ENCODE assay signal across 9 mouse cellular contexts in the genomic region with DNA sequence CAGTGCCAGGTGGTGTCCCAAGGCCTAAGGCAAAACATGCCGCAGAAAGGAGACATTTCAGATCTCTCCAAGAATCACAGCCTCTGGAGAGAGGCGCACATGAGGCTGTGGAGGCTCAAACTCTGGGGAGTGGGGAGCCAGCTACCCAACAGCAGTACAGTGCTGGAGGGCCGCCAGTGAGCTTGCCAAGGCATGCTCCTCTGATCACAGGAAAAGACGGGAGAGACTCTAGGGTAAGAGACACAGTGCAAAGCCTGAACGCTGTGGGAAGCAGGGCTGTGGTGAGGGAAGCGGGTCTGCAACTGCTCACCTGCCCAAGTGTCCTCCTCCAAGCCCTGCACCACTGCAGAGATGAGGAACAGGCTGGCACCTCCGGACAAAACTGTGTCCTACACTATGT. TPM values are rescaled to one million over a fixed set of nuclear protein-coding genes. Genes with fewer than 3 reads are reported as not detected.
DNase-seq lines count a peak whose midpoint lies in the region; ATAC-seq and TF ChIP-seq lines count a peak whose summit lies in the region.
"Had no signal": no experiment of that assay in that cellular context is flagged by ENCODE, and none has a peak within 500 bp of the region (broad histone marks: within the 10 kb centered on the region; RNA-seq: fewer than 3 reads in every experiment).

No protein-coding gene starts in this region.

- TF ChIP-seq EP300 in liver, embryonic 14.5 days (IDR thresholded peaks at IDR 0.05; ENCODE audit: low read depth): no peak

- H3K27ac ChIP-seq in brown adipose tissue, adult 24 weeks (replicated peaks; ENCODE audit: low read depth, low read length): peak overlapping the region; percentile 59
- H3K27ac ChIP-seq in liver, embryonic 14.5 days: no peak overlapping the region

- no peak for TF ChIP-seq CTCF in liver, embryonic 14.5 days (IDR thresholded peaks at IDR 0.05; ENCODE audit: low read depth)

- H3K27me3 ChIP-seq in liver, embryonic 14.5 days (ENCODE audit: control insufficient read depth, insufficient read depth, low read length): peaks cover 7% of the 10 kb centered on the region

- 38% methylated on average over 7 of the region's 7 CpGs for WGBS in liver, embryonic 14.5 days (ENCODE audit: insufficient replicate concordance)

- no peak overlapping the region for H3K9ac ChIP-seq in liver, embryonic 14.5 days (replicated peaks)

- intact Hi-C loops in left cerebral cortex, postnatal 4 days (cut with DNase I): no loop called here
- intact Hi-C loops in left cerebral cortex, postnatal 36 days (cut with DNase I): loop anchor here (5.0 to 10.0 kb wide), 2 partner anchors 201 to 279 kb away; partner anchors contain the start of gene Xylb
- intact Hi-C loops in heart, postnatal 36 days (cut with DNase I): loop anchor here (2.0 to 10.0 kb wide), 3 partner anchors 119 to 276 kb away; no protein-coding TSS in a partner anchor

- DNase-seq in left cerebral cortex, postnatal 4 days: peak; percentile 63
- no peak for DNase-seq in left cerebral cortex, postnatal 36 days (ENCODE audit: low spot score in 2 of 2)
- DNase-seq in heart, postnatal 36 days: peak; percentile 8 to 11
- no peak for DNase-seq in liver, embryonic 14.5 days (ENCODE audit: low read depth in 3 of 3, low spot score in 3 of 3)
- no peak for DNase-seq in natural killer cell, adult 2 months (ENCODE audit: low spot score in 2 of 2)
- DNase-seq in frontal cortex, postnatal 25 days (ENCODE audit: low spot score in 2 of 2): no peak

- peak overlapping the region; percentile 1; the same call in 1 of the 2 replicates for H3K4me3 ChIP-seq in brown adipose tissue, adult 24 weeks (ENCODE audit: insufficient read depth, low read depth, low read length)
- H3K4me3 ChIP-seq in liver, embryonic 14.5 days (ENCODE audit: insufficient read depth in 1 of 2, low read depth in 2 of 2, low read length in 2 of 2): no peak overlapping the region

- ATAC-seq in liver, embryonic 14.5 days (ENCODE audit: insufficient read depth): no peak
- ATAC-seq in CD4-positive, CD25-positive, alpha-beta regulatory T cell, adult 4 months: no peak

- H3K36me3 ChIP-seq in liver, embryonic 14.5 days (replicated peaks; ENCODE audit: control insufficient read depth, insufficient read depth, low read depth): no peaks in the 10 kb centered on the region

- H3K4me2 ChIP-seq in liver, embryonic 14.5 days (ENCODE audit: low read depth): peak overlapping the region; percentile 50; the same call in 1 of the 2 replicates

- no peaks in the 10 kb centered on the region for H3K9me3 ChIP-seq in liver, embryonic 14.5 days (ENCODE audit: control insufficient read depth, low read length)

- H3K4me1 ChIP-seq in brown adipose tissue, adult 24 weeks (ENCODE audit: control insufficient read depth, insufficient read depth, insufficient read length, low read length): peaks cover 6% of the 10 kb centered on the region
- H3K4me1 ChIP-seq in liver, embryonic 14.5 days (replicated peaks; ENCODE audit: control insufficient read depth in 2 of 2, insufficient read depth in 2 of 2, low read length in 1 of 2): 0 out of 4 replicates have a peak, but pooled peaks cover 0 to 3% of the 10 kb centered on the region in 2 experiments

RNA-seq across cellular contexts. Expression of gene Acaa1b, which starts 1.1 kb away (rescaled TPM):
- total RNA-seq in left cerebral cortex, postnatal 4 days (2021): 1 to 10 TPM; 2.2 to 3.7 TPM
- 1 to 10 TPM; 1.3 to 1.7 TPM for total RNA-seq in left cerebral cortex, postnatal 36 days (2021)
- 25.2 and 31.9 TPM in 2 replicates for polyA plus RNA-seq in brown adipose tissue, adult 24 weeks (2012; ENCODE audit: insufficient read depth, insufficient read length, missing spikeins)
- 1 to 10 TPM; 1.4 to 3.4 TPM for total RNA-seq in heart, postnatal 36 days (2021)
- polyA plus RNA-seq in liver, embryonic 14.5 days (2012; rRNA removed): 3.9 and 4.2 TPM in 2 replicates
- polyA plus RNA-seq in liver, embryonic 14.5 days (2014; fragmentation: Nextera tagmentation; extraction: Ambion mirVana): 6.7 and 7.0 TPM in 2 replicates
- not detected for polyA plus RNA-seq in CD4-positive, CD25-positive, alpha-beta regulatory T cell, adult 4 months (2017; shearing (Covaris generic))

RNA-seq across cellular contexts. Expression of gene Gm47289, which starts 3.1 kb away (rescaled TPM):
- total RNA-seq in left cerebral cortex, postnatal 4 days (2021): not detected
- total RNA-seq in left cerebral cortex, postnatal 36 days (2021): not detected
- polyA plus RNA-seq in brown adipose tissue, adult 24 weeks (2012; ENCODE audit: insufficient read depth, insufficient read length, missing spikeins): not detected in 2 replicates
- not detected for total RNA-seq in heart, postnatal 36 days (2021)
- not detected in 2 replicates for polyA plus RNA-seq in liver, embryonic 14.5 days (2012; rRNA removed)
- not detected in 2 replicates for polyA plus RNA-seq in liver, embryonic 14.5 days (2014; fragmentation: Nextera tagmentation; extraction: Ambion mirVana)
- not detected for polyA plus RNA-seq in CD4-positive, CD25-positive, alpha-beta regulatory T cell, adult 4 months (2017; shearing (Covaris generic))
- total RNA-seq: left cerebral cortex, postnatal 10 days had no signal

RNA-seq across cellular contexts. Expression of gene Slc22a13, which starts 53.1 kb away (rescaled TPM):
- not detected for total RNA-seq in left cerebral cortex, postnatal 4 days (2021)
- not detected for total RNA-seq in left cerebral cortex, postnatal 36 days (2021)
- polyA plus RNA-seq in brown adipose tissue, adult 24 weeks (2012; ENCODE audit: insufficient read depth, insufficient read length, missing spikeins): not detected in 2 replicates
- not detected for total RNA-seq in heart, postnatal 36 days (2021)
- 0.02 TPM in 2 replicates for polyA plus RNA-seq in liver, embryonic 14.5 days (2012; rRNA removed)
- polyA plus RNA-seq in liver, embryonic 14.5 days (2014; fragmentation: Nextera tagmentation; extraction: Ambion mirVana): not detected in 2 replicates
- polyA plus RNA-seq in CD4-positive, CD25-positive, alpha-beta regulatory T cell, adult 4 months (2017; shearing (Covaris generic)): not detected
- total RNA-seq: left cerebral cortex, postnatal 10 days had no signal

RNA-seq across cellular contexts. Expression of gene Dlec1, which starts 53.5 kb away (rescaled TPM):
- 1 to 10 TPM in 1 of 2 experiments, under 1 TPM in 1; 0.82 to 2.6 TPM for total RNA-seq in left cerebral cortex, postnatal 4 days (2021)
- total RNA-seq in left cerebral cortex, postnatal 36 days (2021): 1 to 10 TPM; 4.1 to 5.1 TPM
- 0.46 and 1.4 TPM in 2 replicates for polyA plus RNA-seq in brown adipose tissue, adult 24 weeks (2012; ENCODE audit: insufficient read depth, insufficient read length, missing spikeins)
- total RNA-seq in heart, postnatal 36 days (2021): under 1 TPM; 0.14 to 0.31 TPM
- 0.04 and 0.06 TPM in 2 replicates for polyA plus RNA-seq in liver, embryonic 14.5 days (2012; rRNA removed)
- 0.04 TPM in 1 of 2 replicates, not detected in the other for polyA plus RNA-seq in liver, embryonic 14.5 days (2014; fragmentation: Nextera tagmentation; extraction: Ambion mirVana)
- polyA plus RNA-seq in CD4-positive, CD25-positive, alpha-beta regulatory T cell, adult 4 months (2017; shearing (Covaris generic)): not detected

Comparison
In these comparisons a context has a peak if more than half of its experiments do, and no peak if none do; other contexts are left out.
1. DNase-seq: peak in left cerebral cortex, postnatal 4 days (single experiment) and heart, postnatal 36 days (2 of 2); none in left cerebral cortex, postnatal 36 days (0 of 2), liver, embryonic 14.5 days (0 of 3), natural killer cell, adult 2 months (0 of 2) and frontal cortex, postnatal 25 days (0 of 2).